Mouse (Mus musculus): ENCODE measurements around the gene Atp13a1.

The Atp13a1 gene

GRCm38 (mm10) chr8:69848951-69849350 is 58.0 kb downstream of the Atp13a1 start:
- in situ Hi-C loops (cut with MboI, MseI) = no loop called here

- in situ Hi-C loops (cut with MboI, MseI) = no loop called here
These were observed 58.9 kb downstream of the Atp13a1 start for GRCm38 (mm10) chr8:69849899-69850298.

GRCm38 (mm10) chr8:69850926-69851506 is 60.1 kb downstream of the Atp13a1 start:
- in situ Hi-C loops (cut with MboI, MseI) = no loop called here

- in situ Hi-C loops (cut with MboI, MseI) = no loop called here
These were observed 62.9 kb downstream of the Atp13a1 start for GRCm38 (mm10) chr8:69853869-69854268.
